Mouse (Mus musculus) brain, embryonic 14.5 days (tissue): Measurements from ENCODE around the gene Prim2.

ENCODE experiments used
- CTCF ChIP-seq: fragments of 200-500 bp; IDR thresholded peaks from 2 replicates; pipeline ENCODE4 v1.5.1; 2012; ENCODE audit warnings: inconsistent platforms, mild to moderate bottlenecking, moderate library complexity, borderline replicate concordance; ENCODE audit not compliant: insufficient read depth, insufficient read length; ENCODE audit errors: extremely low read depth
- POLR2A ChIP-seq: fragments of 200-500 bp; IDR thresholded peaks from 2 replicates; pipeline ENCODE4 v1.6.1; 2012; ENCODE audit warnings: mild to moderate bottlenecking, inconsistent platforms, borderline replicate concordance; ENCODE audit not compliant: poor library complexity, insufficient read depth, insufficient read length, severe bottlenecking; ENCODE audit errors: extremely low read depth

- no peak for TF ChIP-seq CTCF
- TF ChIP-seq POLR2A = no peak
Measured at GRCm38 (mm10) chr1:33663605-33664117, 5.9 kb downstream of the Prim2 start.
